Mouse (Mus musculus) midbrain, embryonic 13.5 days (tissue): Measurements from ENCODE around the gene Vav2. TPM values are rescaled to one million over a fixed set of nuclear protein-coding genes. Genes with fewer than 3 reads are reported as not detected.

Source experiments
- ATAC-seq: fragments of 200-750 bp; cut with Nextera tagmentation; 2 replicates; pipeline ENCODE4 v1.8.0; 2017; ENCODE audit warnings: mild to moderate bottlenecking, moderate TSS enrichment, moderate library complexity
- H3K27ac ChIP-seq: fragments of 300-500 bp; sonication (generic); 2 replicates; pipeline ENCODE4 v1.5.1; 2015; ENCODE audit warnings: inconsistent platforms, mild to moderate bottlenecking, moderate library complexity
- H3K27me3 ChIP-seq: fragments of 300-500 bp; sonication (generic); 2 replicates; pipeline ENCODE4 v1.6.1; 2015; ENCODE audit warnings: mild to moderate bottlenecking, inconsistent platforms
- H3K36me3 ChIP-seq: fragments of 300-500 bp; sonication (generic); 2 replicates; pipeline ENCODE4 v1.6.1; 2015; ENCODE audit warnings: mild to moderate bottlenecking, inconsistent platforms
- H3K4me1 ChIP-seq: fragments of 300-500 bp; sonication (generic); replicated peaks from 2 replicates; pipeline ENCODE4 v1.6.1; 2015; ENCODE audit warnings: inconsistent platforms
- H3K4me2 ChIP-seq: fragments of 300-500 bp; sonication (generic); replicated peaks from 2 replicates; pipeline ENCODE4 v1.6.1; 2015; ENCODE audit warnings: moderate library complexity, mild to moderate bottlenecking, inconsistent platforms
- H3K4me3 ChIP-seq: fragments of 300-500 bp; sonication (generic); replicated peaks from 2 replicates; pipeline ENCODE4 v1.5.1; 2015; ENCODE audit warnings: mild to moderate bottlenecking, inconsistent platforms
- H3K9ac ChIP-seq: fragments of 300-500 bp; sonication (generic); replicated peaks from 2 replicates; pipeline ENCODE4 v1.6.1; 2015; ENCODE audit warnings: mild to moderate bottlenecking, inconsistent platforms
- H3K9me3 ChIP-seq: fragments of 300-500 bp; sonication (generic); 2 replicates; pipeline ENCODE4 v1.6.1; 2016; ENCODE audit warnings: mild to moderate bottlenecking, inconsistent platforms
- WGBS: fragments of 180-500 bp; shearing (Covaris S2); methylation state at CpG from one replicate; pipeline ENCODE4 v1.1.7; 2015; 5-methylcytosine and 5-hydroxymethylcytosine counted together
- polyA plus RNA-seq: library from polyadenylated mRNA; unstranded; fragments of >200 nt; fragmentation: Nextera tagmentation; extraction: Ambion mirVana; gene quantifications from 2 replicates; pipeline ENCODE4 v1.2.1, GENCODE M21; 2015

The Vav2 gene
- polyA plus RNA-seq, 1 experiment from 2014 or later: 15.4 TPM

GRCm38 (mm10) chr2:27327076-27327475 lies 99.8 kb downstream of the Vav2 start:
- no peak for ATAC-seq
- Histone ChIP-seq H3K27ac (no peak overlapping the region), H3K9ac (no peak overlapping the region), H3K4me3 (no peak overlapping the region), H3K36me3 (no peaks in the 10 kb centered on the region), H3K27me3 (no peaks in the 10 kb centered on the region), H3K4me2 (no peak overlapping the region), H3K9me3 (no peaks in the 10 kb centered on the region), H3K4me1 (peaks cover 78% of the 10 kb centered on the region)
- 85% methylated on average over 6 of the region's 6 CpGs for WGBS

DNA sequence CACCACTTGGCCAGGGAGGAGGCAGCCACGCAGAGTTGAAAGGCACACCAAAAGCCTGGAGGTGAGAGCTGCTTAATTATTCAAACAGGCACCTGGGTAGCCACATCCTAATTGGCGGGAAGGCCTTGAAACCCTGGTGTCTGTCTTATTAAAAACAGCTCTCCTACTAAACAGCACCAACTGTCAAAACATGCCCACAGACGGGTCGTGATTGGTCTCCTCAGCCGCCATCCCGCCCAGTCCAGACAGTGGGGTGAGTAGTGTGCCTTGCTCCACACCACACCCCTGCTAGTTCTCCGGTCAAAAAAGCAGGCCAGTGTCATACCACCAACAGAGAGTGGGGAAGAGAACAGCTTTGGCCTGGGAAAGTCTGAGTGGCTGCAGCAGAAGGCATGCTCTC lies 100.5 kb downstream of the Vav2 start:
- 74% methylated on average over 7 of the region's 7 CpGs for WGBS
- Histone ChIP-seq H3K9ac (no peak overlapping the region), H3K9me3 (no peaks in the 10 kb centered on the region), H3K27me3 (no peaks in the 10 kb centered on the region), H3K4me2 (no peak overlapping the region), H3K4me1 (peaks cover 84% of the 10 kb centered on the region), H3K27ac (no peak overlapping the region), H3K36me3 (no peaks in the 10 kb centered on the region), H3K4me3 (no peak overlapping the region)
- ATAC-seq: no peak

DNA sequence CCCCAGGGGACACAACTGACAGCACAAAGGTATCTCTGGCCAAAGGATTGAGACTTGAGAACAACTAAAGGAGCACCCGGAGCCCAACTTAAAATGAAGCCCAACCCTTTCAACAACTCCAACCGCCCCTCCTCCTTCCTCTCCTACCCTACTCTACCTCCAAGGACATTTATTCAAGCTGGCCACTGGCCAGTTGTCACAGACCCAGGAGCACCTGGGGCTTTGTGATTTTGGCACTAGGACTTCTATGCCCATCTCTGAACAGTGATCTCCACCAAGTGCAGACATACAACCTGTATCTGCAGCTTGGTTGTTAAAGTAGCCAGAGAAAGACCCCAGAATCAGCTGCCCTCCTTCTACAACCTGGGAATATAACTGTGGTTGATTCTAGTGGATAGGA lies 102.1 kb downstream of the Vav2 start:
- H3K9ac ChIP-seq: no peak overlapping the region
- H3K27ac ChIP-seq: no peak overlapping the region
- no peak for ATAC-seq
- H3K9me3 ChIP-seq: no peaks in the 10 kb centered on the region
- no peaks in the 10 kb centered on the region for H3K27me3 ChIP-seq
- peaks cover 81% of the 10 kb centered on the region for H3K4me1 ChIP-seq
- H3K4me2 ChIP-seq: no peak overlapping the region
- WGBS: 0% methylated on average over 2 of the region's 2 CpGs
- no peak overlapping the region for H3K4me3 ChIP-seq
- H3K36me3 ChIP-seq: no peaks in the 10 kb centered on the region

- Histone ChIP-seq H3K4me3 (no peak overlapping the region), H3K4me1 (peaks cover 83% of the 10 kb centered on the region), H3K36me3 (0 out of 2 replicates have a peak, but pooled peaks cover 3% of the 10 kb centered on the region), H3K9ac (0 out of 2 replicates have a peak overlapping the region, but pooled peaks have one; percentile 21), H3K4me2 (0 out of 2 replicates have a peak overlapping the region, but pooled peaks have one; percentile 7), H3K27me3 (no peaks in the 10 kb centered on the region), H3K27ac (peak overlapping the region; percentile 71), H3K9me3 (no peaks in the 10 kb centered on the region)
- WGBS: 4% methylated on average over 6 of the region's 6 CpGs
- peak; percentile 60 for ATAC-seq
Measured at GRCm38 (mm10) chr2:27321431-27321875, 105.4 kb downstream of the Vav2 start.

GRCm38 (mm10) chr2:27320820-27321219 lies 106.0 kb downstream of the Vav2 start:
- ATAC-seq: no peak
- H3K27ac ChIP-seq: 0 out of 2 replicates have a peak overlapping the region, but pooled peaks have one; percentile 30
- no peaks in the 10 kb centered on the region for H3K27me3 ChIP-seq
- 0 out of 2 replicates have a peak, but pooled peaks cover 3% of the 10 kb centered on the region for H3K36me3 ChIP-seq
- H3K9ac ChIP-seq: no peak overlapping the region
- no peak overlapping the region for H3K4me2 ChIP-seq
- H3K4me3 ChIP-seq: no peak overlapping the region
- peaks cover 81% of the 10 kb centered on the region for H3K4me1 ChIP-seq
- WGBS: 38% methylated on average over 8 of the region's 8 CpGs
- no peaks in the 10 kb centered on the region for H3K9me3 ChIP-seq

GRCm38 (mm10) chr2:27318606-27319005 lies 108.2 kb downstream of the Vav2 start:
- H3K27me3 ChIP-seq: no peaks in the 10 kb centered on the region
- H3K9ac ChIP-seq: no peak overlapping the region
- 53% methylated on average over 4 of the region's 4 CpGs for WGBS
- no peaks in the 10 kb centered on the region for H3K9me3 ChIP-seq
- H3K36me3 ChIP-seq: 0 out of 2 replicates have a peak, but pooled peaks cover 3% of the 10 kb centered on the region
- peaks cover 75% of the 10 kb centered on the region for H3K4me1 ChIP-seq
- H3K4me3 ChIP-seq: no peak overlapping the region
- H3K27ac ChIP-seq: 0 out of 2 replicates have a peak overlapping the region, but pooled peaks have one; percentile 14
- H3K4me2 ChIP-seq: no peak overlapping the region
- ATAC-seq: no peak

DNA sequence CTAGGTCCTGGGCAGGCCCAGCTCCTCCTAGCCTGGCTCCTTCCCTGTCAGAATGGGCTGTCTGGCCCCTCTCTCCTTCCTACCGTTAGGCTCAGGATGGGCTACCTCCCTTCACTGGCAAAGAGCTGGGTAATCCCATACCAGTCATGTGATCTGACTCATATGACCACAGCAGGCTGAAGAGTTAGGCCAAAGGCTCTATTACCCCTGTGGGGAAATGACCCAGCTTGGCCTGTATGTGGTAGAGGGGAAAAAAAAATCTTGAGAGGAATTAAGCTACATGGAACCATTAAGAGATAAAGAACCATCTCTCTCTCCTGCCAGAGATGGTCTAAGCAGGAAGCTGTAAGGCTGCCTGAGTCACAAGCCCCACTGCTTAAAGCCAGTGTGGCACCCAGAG lies 108.6 kb downstream of the Vav2 start:
- Histone ChIP-seq H3K27me3 (no peaks in the 10 kb centered on the region), H3K27ac (0 out of 2 replicates have a peak overlapping the region, but pooled peaks have one; percentile 14), H3K4me3 (no peak overlapping the region), H3K4me2 (no peak overlapping the region), H3K36me3 (0 out of 2 replicates have a peak, but pooled peaks cover 3% of the 10 kb centered on the region), H3K9me3 (no peaks in the 10 kb centered on the region), H3K9ac (no peak overlapping the region), H3K4me1 (peaks cover 71% of the 10 kb centered on the region)
- WGBS: 23% methylated on average over 1 of the region's 1 CpGs
- ATAC-seq: no peak

- WGBS: 85% methylated on average over 5 of the region's 5 CpGs
- Histone ChIP-seq H3K4me2 (no peak overlapping the region), H3K9me3 (no peaks in the 10 kb centered on the region), H3K4me3 (no peak overlapping the region), H3K27me3 (no peaks in the 10 kb centered on the region), H3K9ac (no peak overlapping the region), H3K27ac (no peak overlapping the region), H3K36me3 (0 out of 2 replicates have a peak, but pooled peaks cover 3% of the 10 kb centered on the region), H3K4me1 (peaks cover 63% of the 10 kb centered on the region)
- no peak for ATAC-seq
Measured at GRCm38 (mm10) chr2:27316167-27316566, 110.7 kb downstream of the Vav2 start.

DNA sequence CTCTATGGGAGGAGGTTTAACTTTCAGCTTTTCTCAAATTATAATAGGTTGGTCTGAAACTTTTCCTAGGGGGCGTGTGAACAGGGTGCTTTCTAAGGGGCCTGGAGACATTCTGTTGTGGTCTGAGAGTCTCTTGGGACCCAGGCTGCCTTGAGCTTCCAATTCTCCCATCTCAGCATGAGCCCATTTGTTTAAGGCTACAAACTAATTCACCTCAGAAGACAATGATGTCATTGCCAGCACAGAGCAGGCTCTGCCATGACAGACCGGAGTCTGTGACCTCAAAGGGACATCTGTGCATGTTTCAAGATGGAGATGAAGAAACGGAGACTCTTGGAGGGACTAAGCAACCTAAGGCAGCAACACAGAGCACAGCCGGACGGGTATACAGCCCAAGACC lies 112.6 kb downstream of the Vav2 start:
- Histone ChIP-seq H3K4me2 (no peak overlapping the region), H3K27ac (no peak overlapping the region), H3K36me3 (0 out of 2 replicates have a peak, but pooled peaks cover 3% of the 10 kb centered on the region), H3K4me1 (peaks cover 57% of the 10 kb centered on the region), H3K9ac (no peak overlapping the region), H3K4me3 (no peak overlapping the region), H3K9me3 (no peaks in the 10 kb centered on the region), H3K27me3 (no peaks in the 10 kb centered on the region)
- ATAC-seq: no peak
- 91% methylated on average over 5 of the region's 5 CpGs for WGBS

DNA sequence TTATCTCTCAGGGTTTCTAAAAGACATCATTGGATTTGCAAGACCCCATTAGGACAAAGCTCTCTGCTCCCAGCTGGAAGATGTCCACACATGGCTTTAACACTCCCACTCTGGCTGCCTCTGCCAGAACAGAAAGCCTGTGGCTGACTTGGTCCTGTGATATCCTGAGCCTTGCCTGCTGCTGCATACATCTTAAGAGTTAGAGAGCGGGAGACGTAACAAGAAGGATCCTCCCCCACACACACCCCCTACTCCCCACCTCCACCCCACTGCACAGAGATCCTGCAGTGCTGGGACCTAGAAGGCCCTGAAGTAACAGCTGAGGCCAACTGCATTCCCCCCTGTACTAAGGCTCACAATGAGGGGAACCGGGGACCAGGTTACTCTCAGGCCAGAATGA lies 114.3 kb downstream of the Vav2 start:
- Histone ChIP-seq H3K4me3 (no peak overlapping the region), H3K4me1 (peaks cover 46% of the 10 kb centered on the region), H3K36me3 (0 out of 2 replicates have a peak, but pooled peaks cover 3% of the 10 kb centered on the region), H3K9me3 (no peaks in the 10 kb centered on the region), H3K27me3 (no peaks in the 10 kb centered on the region), H3K27ac (peak overlapping the region; percentile 25; the same call in 1 of the 2 replicates), H3K9ac (peak overlapping the region; percentile 41; the same call in 1 of the 2 replicates), H3K4me2 (no peak overlapping the region)
- 48% methylated on average over 3 of the region's 3 CpGs for WGBS
- ATAC-seq: no peak

- Histone ChIP-seq H3K4me2 (no peak overlapping the region), H3K9me3 (no peaks in the 10 kb centered on the region), H3K36me3 (no peaks in the 10 kb centered on the region), H3K27ac (no peak overlapping the region), H3K4me3 (no peak overlapping the region), H3K27me3 (no peaks in the 10 kb centered on the region), H3K9ac (no peak overlapping the region), H3K4me1 (peaks cover 44% of the 10 kb centered on the region)
- WGBS: 93% methylated on average over 3 of the region's 3 CpGs
- no peak for ATAC-seq
Measured at GRCm38 (mm10) chr2:27311606-27312005, 115.2 kb downstream of the Vav2 start.

- H3K9ac ChIP-seq: no peak overlapping the region
- H3K4me3 ChIP-seq: no peak overlapping the region
- H3K4me1 ChIP-seq: peaks cover 39% of the 10 kb centered on the region
- H3K4me2 ChIP-seq: no peak overlapping the region
- no peaks in the 10 kb centered on the region for H3K9me3 ChIP-seq
- H3K27ac ChIP-seq: peak overlapping the region; percentile 56
- no peaks in the 10 kb centered on the region for H3K27me3 ChIP-seq
- no peaks in the 10 kb centered on the region for H3K36me3 ChIP-seq
- no peak; the same call in 1 of the 2 replicates for ATAC-seq
- 92% methylated on average over 5 of the region's 5 CpGs for WGBS
Measured at GRCm38 (mm10) chr2:27310908-27311307, 115.9 kb downstream of the Vav2 start.

- no peak for ATAC-seq
- Histone ChIP-seq H3K27ac (peak overlapping the region; percentile 56; the same call in 1 of the 2 replicates), H3K36me3 (no peaks in the 10 kb centered on the region), H3K4me3 (no peak overlapping the region), H3K27me3 (no peaks in the 10 kb centered on the region), H3K4me2 (no peak overlapping the region), H3K9me3 (no peaks in the 10 kb centered on the region), H3K9ac (no peak overlapping the region), H3K4me1 (peaks cover 34% of the 10 kb centered on the region)
- WGBS: 70% methylated on average over 5 of the region's 5 CpGs
Measured at GRCm38 (mm10) chr2:27310221-27310620, 116.6 kb downstream of the Vav2 start.
